Mouse (Mus musculus): ENCODE measurements around the gene Adam11.
A peak's percentile ranks its signal among the peaks of the same experiment; 100 is the strongest.

Adam11 gene

GRCm38 (mm10) chr11:102753591-102754324 is 7.5 kb upstream of the Adam11 start:
- no peak for DNase-seq (ENCODE audit: low read depth)

- DNase-seq (ENCODE audit: low read depth), result no peak
Measured at GRCm38 (mm10) chr11:102754416-102754815, 6.8 kb upstream of the Adam11 start.

- DNase-seq (ENCODE audit: low read depth), result no peak
Measured at GRCm38 (mm10) chr11:102755391-102755790, 5.8 kb upstream of the Adam11 start.

GRCm38 (mm10) chr11:102758977-102759376 is 2.3 kb upstream of the Adam11 start:
- no peak for DNase-seq (ENCODE audit: low read depth)

GRCm38 (mm10) chr11:102760805-102761308 is 382 bp upstream of the Adam11 start:
- no peak for DNase-seq (ENCODE audit: low read depth)

GRCm38 (mm10) chr11:102762248-102762647 is 1.0 kb downstream of the Adam11 start:
- DNase-seq (ENCODE audit: low read depth), result no peak

GRCm38 (mm10) chr11:102763009-102763767 is 1.9 kb downstream of the Adam11 start:
- DNase-seq (ENCODE audit: low read depth), result no peak

- no peak for DNase-seq (ENCODE audit: low read depth)
Measured at GRCm38 (mm10) chr11:102765416-102765815, 4.2 kb downstream of the Adam11 start.

- DNase-seq (ENCODE audit: low read depth), result no peak
Measured at GRCm38 (mm10) chr11:102767055-102767670, 5.9 kb downstream of the Adam11 start.

- DNase-seq (ENCODE audit: low read depth), result no peak
Measured at GRCm38 (mm10) chr11:102769141-102769540, 7.9 kb downstream of the Adam11 start.

- no peak for DNase-seq (ENCODE audit: low read depth)
Measured at GRCm38 (mm10) chr11:102769993-102770661, 8.9 kb downstream of the Adam11 start.

GRCm38 (mm10) chr11:102770662-102771435 is 9.6 kb downstream of the Adam11 start:
- peak; percentile 32 for DNase-seq (ENCODE audit: low read depth)

- no peak for DNase-seq (ENCODE audit: low read depth)
Measured at GRCm38 (mm10) chr11:102771916-102772714, 10.9 kb downstream of the Adam11 start.

GRCm38 (mm10) chr11:102772771-102773700 is 11.8 kb downstream of the Adam11 start:
- no peak for DNase-seq (ENCODE audit: low read depth)

- peak; percentile 95 for DNase-seq (ENCODE audit: low read depth)
Measured at GRCm38 (mm10) chr11:102773713-102774611, 12.7 kb downstream of the Adam11 start.

GRCm38 (mm10) chr11:102774621-102775141 is 13.4 kb downstream of the Adam11 start:
- DNase-seq (ENCODE audit: low read depth), result peak; percentile 92

- peak; percentile 80 for DNase-seq (ENCODE audit: low read depth)
Measured at GRCm38 (mm10) chr11:102777598-102777997, 16.4 kb downstream of the Adam11 start.

GRCm38 (mm10) chr11:102778165-102778564 is 16.9 kb downstream of the Adam11 start:
- DNase-seq (ENCODE audit: low read depth), result no peak

Data from NIH3T3 (cell line).